Comparison of ENCODE assay signal across 8 mouse cellular contexts in the genomic region with DNA sequence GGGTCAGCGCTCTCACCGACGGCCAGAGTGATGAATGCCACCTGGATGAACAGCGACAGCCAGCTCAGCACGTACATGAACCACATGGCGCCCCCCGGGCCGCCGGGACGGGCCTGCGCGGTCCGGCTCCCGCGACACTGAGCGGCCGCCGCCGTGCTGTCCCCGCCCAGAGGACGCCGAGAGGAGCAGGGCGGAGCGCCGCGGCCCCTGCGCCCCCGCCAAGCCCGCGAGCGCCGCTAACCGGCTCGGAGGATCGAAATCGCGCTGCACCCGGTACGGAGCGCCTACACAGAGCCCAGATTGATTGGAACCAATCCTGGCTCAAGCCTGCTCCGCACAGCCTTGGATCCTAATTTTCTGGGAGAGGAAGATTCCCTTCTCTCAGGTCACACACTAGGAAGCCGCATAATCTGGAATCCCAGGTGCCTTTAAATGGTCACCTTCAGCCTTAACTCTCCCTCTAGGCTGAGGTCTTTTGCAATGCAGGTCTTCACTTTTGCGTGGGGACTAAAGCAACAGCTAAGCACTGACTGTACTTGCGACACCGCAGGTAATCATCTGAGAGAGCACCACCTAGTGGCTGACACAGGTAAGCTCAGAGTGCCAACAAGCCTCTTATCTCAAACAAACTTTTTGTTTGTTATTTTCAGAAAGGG. TPM values are rescaled to one million over a fixed set of nuclear protein-coding genes. Genes with fewer than 3 reads are reported as not detected.
DNase-seq lines count a peak whose midpoint lies in the region; ATAC-seq lines count a peak whose summit lies in the region.

A gene (minus strand): TSS at position 176 of the 656 bp plus-strand sequence.

- peak within 1 kb of the TSS; percentile 64 for H3K27ac ChIP-seq in hindbrain, embryonic 12.5 days

- peak within 1 kb of the TSS; percentile 74 for H3K4me3 ChIP-seq in hindbrain, embryonic 12.5 days

- ATAC-seq in hindbrain, embryonic 12.5 days (ENCODE audit: low FRiP score) = peak; percentile 93

- under 1% methylated on average over 45 of the region's 45 CpGs for WGBS in hindbrain, embryonic 12.5 days

- peak within 1 kb of the TSS; percentile 89 for H3K9ac ChIP-seq in hindbrain, embryonic 12.5 days

- H3K27me3 ChIP-seq in hindbrain, embryonic 12.5 days = no peaks in the 10 kb centered on the region; the same call in 1 of the 2 replicates

- no peaks in the 10 kb centered on the region for H3K9me3 ChIP-seq in hindbrain, embryonic 12.5 days (replicated peaks)

- peaks cover 20% of the 10 kb centered on the region for H3K36me3 ChIP-seq in hindbrain, embryonic 12.5 days

- H3K4me2 ChIP-seq in hindbrain, embryonic 12.5 days (replicated peaks) = peak within 1 kb of the TSS; percentile 78

- peak; percentile 96 for DNase-seq in NIH3T3 (ENCODE audit: low read depth)
- peak; percentile 94 to 97 for DNase-seq in cerebellum, postnatal 10 days
- DNase-seq in frontal cortex, postnatal 10 days (ENCODE audit: low spot score in 2 of 2) = peak; percentile 77 to 87
- DNase-seq in layer of hippocampus, postnatal 14 days (ENCODE audit: low spot score in 2 of 2) = peak; percentile 89 to 92
- DNase-seq in lung, postnatal 14 days = peak; percentile 91
- peak; percentile 81 for DNase-seq in retina, adult 2 months (ENCODE audit: low read depth, low spot score)
- peak; percentile 89 for DNase-seq in thymus, postnatal 36 days

- peaks cover 12% of the 10 kb centered on the region for H3K4me1 ChIP-seq in hindbrain, embryonic 12.5 days

RNA-seq across cellular contexts. Expression of the gene that starts here (rescaled TPM):
- 62.2 and 65.8 TPM in 2 replicates for polyA plus RNA-seq in hindbrain, embryonic 12.5 days (2016; fragmentation: Nextera tagmentation; extraction: Ambion mirVana)
- 10 to 100 TPM; 51.6 to 52.2 TPM for total RNA-seq in layer of hippocampus, postnatal 14 days (2021)

Comparison
In these comparisons a context has a peak if more than half of its experiments do, and no peak if none do; other contexts are left out.
1. Peak in every context shown above with its lines: DNase-seq, ATAC-seq, H3K4me3 ChIP-seq and H3K27ac ChIP-seq.